Comparison of ENCODE assay signal across 14 mouse cellular contexts in genomic region chr14:11960269-11961121, GRCm38 (mm10).
DNase-seq lines count a peak whose midpoint lies in the region; ATAC-seq lines count a peak whose summit lies in the region.
"Had no signal": no experiment of that assay in that cellular context is flagged by ENCODE, and none has a peak within 500 bp of the region (broad histone marks: within the 10 kb centered on the region; RNA-seq: fewer than 3 reads in every experiment).

No protein-coding gene starts in this region.

- H3K4me1 ChIP-seq in forebrain, embryonic 16.5 days (replicated peaks; ENCODE audit: control insufficient read depth, insufficient read depth, low read length), result peaks cover 9% of the 10 kb centered on the region; the same call in 1 of the 2 replicates
- H3K4me1 ChIP-seq in midbrain, embryonic 15.5 days, result no peaks in the 10 kb centered on the region
- H3K4me1 ChIP-seq in heart, embryonic 10.5 days, result peaks cover 13% of the 10 kb centered on the region; the same call in 1 of the 2 replicates

- peak; percentile 11 to 55 for DNase-seq in frontal cortex, adult 2 months (ENCODE audit: extremely low spot score in 1 of 2, low spot score in 1 of 2)
- DNase-seq in frontal cortex, postnatal 25 days (ENCODE audit: low spot score in 2 of 2), result no peak
- peak; percentile 25 for DNase-seq in brain, adult 2 months (ENCODE audit: low read depth, low spot score)
- no peak for DNase-seq in thymus, postnatal 0 days (ENCODE audit: low spot score)
- no peak for DNase-seq in heart, postnatal 4 days
- no peak for DNase-seq in heart, embryonic 10.5 days (ENCODE audit: low spot score)
- DNase-seq: adrenal gland, adult 8-10 months; cerebellum, adult 18-20 months; lung, postnatal 4 days had no signal

- peaks cover 26% of the 10 kb centered on the region for H3K27me3 ChIP-seq in forebrain, embryonic 16.5 days (replicated peaks; ENCODE audit: control insufficient read depth, insufficient read depth, low read length)
- H3K27me3 ChIP-seq in midbrain, embryonic 15.5 days (replicated peaks), result no peaks in the 10 kb centered on the region
- no peaks in the 10 kb centered on the region for H3K27me3 ChIP-seq in heart, embryonic 10.5 days (ENCODE audit: insufficient read depth, poor library complexity, severe bottlenecking)
- H3K27me3 ChIP-seq: heart, embryonic 13.5 days had no signal

- no peak overlapping the region for H3K4me2 ChIP-seq in forebrain, embryonic 16.5 days (ENCODE audit: low read length)
- H3K4me2 ChIP-seq in midbrain, embryonic 15.5 days, result no peak overlapping the region
- H3K4me2 ChIP-seq: heart, embryonic 13.5 days had no signal

- no peak overlapping the region for H3K4me3 ChIP-seq in forebrain, embryonic 16.5 days (replicated peaks; ENCODE audit: low read length)
- H3K4me3 ChIP-seq in midbrain, embryonic 15.5 days, result no peak overlapping the region
- no peak overlapping the region for H3K4me3 ChIP-seq in heart, embryonic 10.5 days
- H3K4me3 ChIP-seq: heart, embryonic 13.5 days had no signal

- no peak overlapping the region for H3K27ac ChIP-seq in forebrain, embryonic 16.5 days (ENCODE audit: low read length)
- no peak overlapping the region for H3K27ac ChIP-seq in midbrain, embryonic 15.5 days
- H3K27ac ChIP-seq in heart, embryonic 10.5 days, result no peak overlapping the region
- H3K27ac ChIP-seq: heart, embryonic 13.5 days; liver, embryonic 14.5 days had no signal

- no peaks in the 10 kb centered on the region for H3K36me3 ChIP-seq in forebrain, embryonic 16.5 days (ENCODE audit: control insufficient read depth, insufficient read depth)
- H3K36me3 ChIP-seq in midbrain, embryonic 15.5 days (replicated peaks), result no peaks in the 10 kb centered on the region
- H3K36me3 ChIP-seq in heart, embryonic 10.5 days, result no peaks in the 10 kb centered on the region
- H3K36me3 ChIP-seq: heart, embryonic 13.5 days had no signal

- no peaks in the 10 kb centered on the region for H3K9me3 ChIP-seq in forebrain, embryonic 16.5 days (ENCODE audit: control insufficient read depth, low read length)
- no peaks in the 10 kb centered on the region for H3K9me3 ChIP-seq in midbrain, embryonic 15.5 days
- H3K9me3 ChIP-seq in heart, embryonic 10.5 days, result no peaks in the 10 kb centered on the region
- H3K9me3 ChIP-seq: heart, embryonic 13.5 days had no signal

- ATAC-seq in forebrain, embryonic 16.5 days, result peak; percentile 92
- peak; percentile 66 for ATAC-seq in midbrain, embryonic 15.5 days (replicated peaks)
- ATAC-seq: intestine, postnatal 0 days had no signal

- no peak overlapping the region for H3K9ac ChIP-seq in forebrain, embryonic 16.5 days (replicated peaks; ENCODE audit: low read depth, low read length)
- no peak overlapping the region for H3K9ac ChIP-seq in midbrain, embryonic 15.5 days
- H3K9ac ChIP-seq: heart, embryonic 13.5 days; liver, embryonic 14.5 days had no signal

- WGBS in forebrain, embryonic 16.5 days, result 16% methylated on average over 15 of the region's 15 CpGs
- WGBS in midbrain, embryonic 15.5 days, result 57% methylated on average over 15 of the region's 15 CpGs
- 84% methylated on average over 15 of the region's 15 CpGs for WGBS in heart, embryonic 10.5 days

Comparison
In these comparisons a context has a peak if more than half of its experiments do, and no peak if none do; other contexts are left out.
1. DNase-seq: peak in frontal cortex, adult 2 months (2 of 2) and brain, adult 2 months (single experiment); none in frontal cortex, postnatal 25 days (0 of 2), thymus, postnatal 0 days (single experiment), heart, postnatal 4 days (single experiment) and heart, embryonic 10.5 days (single experiment).